Mouse (Mus musculus) CH12F3 (cell line): ENCODE measurements around the gene Actg1.

ENCODE experiments used
- in situ Hi-C: fragments of 300-500 bp; cut with MboI; formaldehyde crosslinking; loops from 2 replicates; pipeline ENCODE4 v1.14.3; 2020; ENCODE audit warnings: low sequenced_read_pairs

Gene Actg1

DNA sequence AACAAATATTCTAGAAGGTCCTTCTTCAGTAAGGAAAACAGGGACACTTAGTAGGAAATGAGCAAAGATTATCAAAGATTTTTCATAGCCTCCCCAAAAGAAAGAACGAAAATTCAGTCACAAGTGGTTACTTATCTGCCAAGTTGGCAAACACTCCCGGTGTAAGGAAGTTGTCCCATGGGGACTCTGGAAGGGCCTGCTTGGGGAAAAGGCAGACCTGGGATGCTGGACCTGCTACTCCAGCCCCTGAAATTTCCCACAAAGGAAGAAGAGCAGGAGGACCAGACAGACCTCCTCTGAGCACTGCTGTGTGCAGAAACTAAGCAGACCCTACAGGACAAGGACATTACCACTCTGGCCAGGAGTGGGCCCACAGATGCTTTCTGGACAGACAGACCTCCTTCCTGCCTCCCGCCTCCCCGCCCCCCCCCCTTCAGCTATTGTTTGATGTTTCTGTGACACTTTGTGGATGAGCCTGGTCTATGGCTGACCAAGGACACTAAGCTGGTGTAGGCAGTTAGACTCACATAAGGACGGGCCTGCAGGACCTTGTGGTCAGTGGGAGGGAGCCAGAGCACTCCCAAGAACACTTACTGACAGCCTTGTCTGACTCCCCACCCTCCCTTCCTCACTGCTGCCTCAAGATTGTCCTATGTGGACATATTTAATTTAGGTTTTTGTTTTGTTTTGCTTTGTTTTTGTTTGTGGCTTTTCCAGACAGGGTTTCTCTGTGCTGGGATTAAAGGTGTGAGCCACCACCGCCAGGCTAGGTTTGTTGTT lies 34.2 kb downstream of the Actg1 start:
- in situ Hi-C loops, result no loop called here

DNA sequence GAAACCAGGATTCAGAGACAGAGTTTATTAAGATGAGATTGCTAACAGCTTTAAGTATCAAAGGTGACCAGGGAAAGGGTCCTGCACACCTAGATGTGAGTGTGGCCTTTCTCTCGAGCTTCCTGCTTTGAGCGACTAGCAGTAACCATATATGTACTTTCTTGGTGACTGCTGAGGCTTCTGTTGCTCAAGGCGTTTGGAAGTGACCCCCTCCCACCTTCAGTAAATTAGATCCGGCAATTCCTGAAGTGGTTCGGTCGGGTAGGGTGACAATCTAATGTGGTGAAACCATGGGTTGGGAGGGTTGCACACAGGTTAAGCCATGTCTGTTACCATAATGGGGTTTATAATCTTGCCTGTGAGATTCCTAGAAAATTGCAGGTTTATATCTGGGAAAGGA lies 36.3 kb downstream of the Actg1 start:
- in situ Hi-C loops, result no loop called here

DNA sequence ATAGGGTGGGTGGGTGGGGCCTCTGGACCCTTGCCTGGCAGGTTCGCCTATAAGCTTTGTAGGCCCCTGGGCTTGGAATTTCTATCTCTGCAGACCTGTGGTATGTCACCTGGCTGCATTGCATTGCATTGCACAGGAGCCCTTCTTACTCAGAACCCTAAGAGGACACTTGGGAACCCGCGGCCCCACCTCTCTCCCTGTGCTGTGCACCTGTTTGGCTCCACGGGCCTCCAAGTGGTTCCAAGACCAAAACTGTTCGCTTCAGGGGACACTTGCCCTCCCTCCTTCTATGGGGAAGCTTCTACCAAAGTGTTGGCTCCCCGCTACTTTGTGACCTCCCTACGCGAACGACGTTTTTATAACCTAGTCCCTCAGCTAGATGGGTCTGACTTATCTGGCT lies 36.8 kb downstream of the Actg1 start:
- in situ Hi-C loops, result no loop called here

DNA sequence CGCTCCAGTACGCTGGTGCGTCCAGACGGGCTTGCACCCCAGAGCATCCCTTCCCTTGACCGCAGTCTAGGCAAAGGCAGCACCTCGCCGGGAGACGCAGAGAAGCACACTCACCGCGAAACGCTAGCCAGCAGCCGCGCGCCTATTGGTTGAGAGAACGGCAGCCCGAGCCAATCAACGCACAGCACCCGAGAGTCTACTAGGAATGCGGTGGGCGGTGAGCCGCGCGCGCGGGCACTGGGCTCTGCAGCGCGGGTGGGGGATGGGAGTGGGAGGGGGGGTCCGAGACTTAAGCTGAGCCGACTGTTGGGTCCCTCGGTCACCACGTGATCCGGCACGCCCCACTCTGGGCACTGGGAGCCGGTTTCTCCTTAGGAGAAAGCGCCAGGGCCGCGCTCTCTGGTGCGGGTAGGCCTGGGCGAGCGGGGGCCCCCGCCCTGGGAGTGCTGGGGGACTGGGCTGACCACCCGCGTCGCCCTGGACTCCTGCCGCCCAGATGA lies 37.5 kb downstream of the Actg1 start:
- in situ Hi-C loops, result no loop called here

DNA sequence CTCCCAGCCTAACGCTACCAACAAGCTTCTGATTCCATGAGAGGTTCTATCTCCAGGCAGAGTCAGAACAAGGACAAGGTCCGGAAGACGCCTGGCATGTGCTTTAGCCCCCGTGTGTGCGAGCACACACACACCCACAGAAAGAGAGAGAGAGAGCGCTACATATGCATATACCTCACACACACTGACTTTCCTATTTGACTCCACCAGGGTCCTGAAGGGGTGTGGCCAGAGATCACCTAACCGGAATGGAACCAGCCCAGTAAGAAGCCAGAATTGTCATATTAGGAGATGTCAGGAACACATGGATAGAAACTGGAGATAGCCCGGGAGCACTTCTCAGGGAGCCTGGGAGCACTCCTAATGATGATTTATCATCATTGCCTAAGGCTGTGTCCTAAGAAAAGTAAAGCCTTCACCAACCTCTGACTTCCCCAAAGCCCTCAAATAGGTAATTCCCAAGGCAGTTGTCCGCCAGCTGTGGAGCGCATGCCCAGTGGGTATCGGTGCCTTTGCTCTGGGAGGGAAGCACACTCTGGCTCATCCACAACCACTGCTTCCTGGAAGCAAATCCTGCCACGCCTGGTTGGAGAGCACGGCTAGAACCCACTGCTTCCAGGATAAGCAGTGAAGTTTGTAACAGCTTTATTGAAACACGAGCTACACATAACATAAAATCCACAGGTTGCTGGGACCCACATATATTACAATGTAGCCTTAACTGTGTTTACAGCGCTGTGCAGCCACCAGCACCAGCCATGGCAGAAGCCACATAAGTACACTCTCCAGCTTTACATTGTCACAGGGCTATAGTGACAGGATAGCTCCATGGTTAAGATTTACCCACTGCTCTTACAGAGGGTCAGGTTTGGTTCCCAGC lies 39.7 kb downstream of the Actg1 start:
- in situ Hi-C loops, result no loop called here

DNA sequence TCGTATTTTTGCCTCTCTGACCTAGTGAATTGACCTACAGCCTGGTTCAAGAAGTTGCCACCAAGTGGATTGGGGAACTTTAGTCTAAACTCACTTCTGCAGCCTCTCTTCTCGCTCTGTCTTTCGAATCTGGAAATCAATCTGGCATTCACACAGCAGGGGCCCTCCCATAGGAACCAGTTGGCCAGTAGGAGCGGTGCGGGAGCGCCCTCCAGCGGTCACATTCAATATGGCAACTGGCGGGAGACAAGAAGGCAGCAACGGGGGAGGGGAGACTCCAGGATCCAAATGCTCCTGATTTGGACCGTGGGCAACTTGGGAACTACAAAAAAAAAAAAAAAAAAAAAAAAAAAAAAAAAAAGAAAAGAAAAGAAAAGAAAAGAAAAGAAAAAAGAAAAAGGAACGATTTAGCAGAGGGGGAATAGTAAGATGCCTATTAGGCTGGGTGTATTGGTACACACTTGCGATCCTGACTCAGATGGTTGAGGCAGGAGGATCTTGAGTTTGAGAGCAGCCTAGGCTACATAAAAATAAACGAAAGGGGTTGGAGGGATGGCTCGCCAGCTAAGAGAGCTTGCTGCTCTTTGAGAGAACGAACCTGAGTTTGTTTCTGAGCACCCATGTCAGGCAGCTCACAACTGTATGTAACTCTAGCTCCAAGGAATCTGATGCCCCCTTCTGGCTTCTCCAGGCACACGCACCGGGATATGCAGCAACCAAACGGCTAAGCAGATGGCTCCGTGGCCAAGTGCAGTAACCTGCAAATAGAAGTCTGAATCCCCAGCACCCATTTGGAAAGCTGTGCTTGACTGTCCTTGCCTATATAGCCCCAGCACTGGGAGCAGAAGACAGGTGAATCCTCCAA lies 40.5 kb downstream of the Actg1 start:
- in situ Hi-C loops, result no loop called here

DNA sequence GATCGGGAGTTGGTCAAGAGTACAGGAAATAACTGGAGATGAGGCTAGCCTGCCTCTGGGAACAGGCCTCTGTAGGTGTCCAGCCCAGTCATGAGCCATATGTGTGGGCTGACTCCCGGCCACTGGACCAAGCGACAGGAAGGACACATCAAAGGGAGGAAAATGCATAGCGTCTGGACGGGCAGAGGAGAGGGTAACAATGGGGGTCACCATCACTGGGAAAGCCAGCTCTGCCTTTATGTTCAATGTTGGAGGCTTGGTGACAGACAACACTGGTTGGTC lies 41.3 kb downstream of the Actg1 start:
- in situ Hi-C loops, result no loop called here

DNA sequence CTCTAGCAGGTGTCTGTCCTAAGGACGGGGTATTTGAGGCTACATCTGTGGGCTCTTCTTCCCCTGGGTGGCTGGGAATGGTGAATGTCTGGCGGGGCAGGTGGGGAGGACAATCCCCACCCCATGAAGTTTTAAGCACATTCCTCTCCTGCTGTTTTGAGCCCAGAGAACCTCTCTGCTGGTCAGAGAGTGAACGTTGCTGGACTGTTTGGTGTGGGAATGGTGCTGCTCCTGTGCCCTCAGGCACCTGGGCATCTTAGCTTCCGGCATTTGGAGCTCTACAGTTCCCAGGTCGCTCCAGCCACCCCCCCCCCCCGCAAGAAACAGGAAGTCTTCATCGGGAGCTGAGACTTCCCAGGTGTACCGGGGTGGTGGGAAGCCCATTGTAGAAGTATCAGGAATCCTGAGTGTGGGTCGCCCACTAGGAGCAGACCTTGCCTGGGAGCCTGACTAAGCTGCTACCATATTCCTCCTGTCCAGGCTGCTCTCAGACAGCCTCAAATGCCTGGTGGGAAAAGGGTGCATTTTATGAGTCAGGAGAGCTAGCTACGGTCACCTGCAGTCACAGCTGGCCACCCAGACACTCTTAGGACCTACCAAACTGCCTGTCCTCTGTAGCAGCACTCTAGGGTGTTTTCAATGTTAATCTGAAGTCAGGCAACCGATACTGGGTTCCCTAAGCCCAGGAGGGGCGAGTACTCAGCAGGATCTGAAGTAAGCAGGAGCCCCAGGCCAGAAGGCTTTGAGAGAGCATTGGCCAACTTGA lies 41.8 kb downstream of the Actg1 start:
- in situ Hi-C loops, result no loop called here

DNA sequence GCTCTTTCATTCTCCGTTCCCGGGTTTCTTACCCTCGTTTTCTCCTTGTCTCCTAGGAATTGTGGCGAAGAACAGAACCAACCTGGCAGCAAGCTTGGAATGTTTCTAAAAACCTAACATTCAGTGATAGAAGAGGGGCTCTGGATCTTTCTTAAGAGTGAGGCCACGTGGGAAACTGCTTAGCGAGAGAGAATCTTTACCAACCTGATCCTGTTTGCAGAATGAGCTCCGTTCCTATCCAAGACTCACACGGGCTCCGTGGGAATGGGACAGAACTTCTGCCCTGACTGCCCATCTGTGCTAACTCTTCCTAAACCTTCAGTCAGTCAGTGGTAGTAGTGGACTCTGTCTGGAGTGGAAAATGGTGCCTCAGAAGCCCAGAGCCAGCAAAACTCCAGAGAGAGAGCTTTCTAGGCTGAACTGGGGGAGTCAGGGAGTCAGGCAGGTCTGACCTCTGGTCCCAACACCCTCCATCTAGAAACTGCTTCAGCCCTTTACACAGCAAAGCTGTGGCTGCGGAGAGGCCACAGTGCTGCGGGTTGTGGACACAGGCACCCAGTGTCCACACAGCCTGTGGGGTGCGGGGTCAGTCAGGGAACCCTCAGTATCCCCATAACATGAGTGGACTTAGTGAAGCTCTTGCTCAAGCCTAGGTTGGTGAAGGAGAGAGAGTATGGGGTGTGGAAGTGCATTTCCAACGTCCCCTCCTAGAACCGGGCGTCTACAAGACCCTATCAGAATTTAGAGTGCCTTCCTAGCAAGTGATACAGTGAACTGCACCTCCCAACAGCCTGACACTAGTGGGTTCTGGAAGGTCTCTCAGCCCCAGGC lies 42.6 kb downstream of the Actg1 start:
- in situ Hi-C loops, result no loop called here

DNA sequence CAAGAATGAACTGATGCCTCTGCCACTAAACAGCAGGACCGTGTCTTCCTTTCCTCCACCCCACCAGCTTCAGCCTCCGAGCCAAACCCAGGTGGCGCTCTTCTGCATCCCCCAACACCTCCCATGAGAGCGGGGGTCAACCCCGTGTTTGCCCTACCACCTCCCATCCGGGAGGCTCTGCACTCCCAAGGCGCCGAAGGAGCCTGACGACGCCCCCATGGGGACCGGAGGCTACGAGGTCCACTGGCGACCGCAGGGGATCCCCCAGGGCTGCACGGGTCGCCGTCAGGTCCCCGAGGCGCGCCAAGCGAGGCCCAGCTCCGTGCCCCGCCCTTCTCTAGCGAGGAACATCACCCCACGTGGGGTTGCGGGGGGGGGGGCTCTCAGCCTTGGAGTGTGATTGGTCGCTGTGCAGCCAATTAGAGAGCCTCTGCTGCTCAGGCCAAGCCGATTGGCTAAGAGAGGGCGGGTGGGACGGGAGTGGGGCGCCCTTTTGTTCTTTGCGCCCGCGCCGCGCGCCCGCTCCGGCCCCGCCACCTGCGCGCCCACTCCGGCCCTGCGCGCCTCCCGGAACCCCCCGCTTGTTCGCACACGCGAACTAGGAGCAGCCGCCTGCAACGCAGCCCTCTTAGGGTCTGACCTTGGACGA lies 43.3 kb downstream of the Actg1 start:
- in situ Hi-C loops, result no loop called here

DNA sequence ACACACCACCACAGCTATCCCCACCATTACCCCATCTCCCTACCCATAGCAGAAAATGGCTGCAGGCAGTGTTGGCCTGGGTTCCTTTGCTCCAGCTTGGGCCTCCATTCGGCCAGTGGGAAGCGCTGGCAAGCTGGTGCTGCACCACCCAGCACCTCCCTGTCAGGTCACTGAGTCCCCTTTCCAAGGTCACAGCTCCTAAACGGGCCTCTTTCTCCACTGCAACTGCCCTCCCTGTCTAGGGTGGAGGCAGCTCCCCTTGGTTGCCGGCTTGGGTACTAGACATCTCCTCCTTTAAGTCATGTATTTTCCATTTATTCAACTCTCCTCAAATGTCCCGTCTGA lies 44.0 kb downstream of the Actg1 start:
- in situ Hi-C loops, result no loop called here

DNA sequence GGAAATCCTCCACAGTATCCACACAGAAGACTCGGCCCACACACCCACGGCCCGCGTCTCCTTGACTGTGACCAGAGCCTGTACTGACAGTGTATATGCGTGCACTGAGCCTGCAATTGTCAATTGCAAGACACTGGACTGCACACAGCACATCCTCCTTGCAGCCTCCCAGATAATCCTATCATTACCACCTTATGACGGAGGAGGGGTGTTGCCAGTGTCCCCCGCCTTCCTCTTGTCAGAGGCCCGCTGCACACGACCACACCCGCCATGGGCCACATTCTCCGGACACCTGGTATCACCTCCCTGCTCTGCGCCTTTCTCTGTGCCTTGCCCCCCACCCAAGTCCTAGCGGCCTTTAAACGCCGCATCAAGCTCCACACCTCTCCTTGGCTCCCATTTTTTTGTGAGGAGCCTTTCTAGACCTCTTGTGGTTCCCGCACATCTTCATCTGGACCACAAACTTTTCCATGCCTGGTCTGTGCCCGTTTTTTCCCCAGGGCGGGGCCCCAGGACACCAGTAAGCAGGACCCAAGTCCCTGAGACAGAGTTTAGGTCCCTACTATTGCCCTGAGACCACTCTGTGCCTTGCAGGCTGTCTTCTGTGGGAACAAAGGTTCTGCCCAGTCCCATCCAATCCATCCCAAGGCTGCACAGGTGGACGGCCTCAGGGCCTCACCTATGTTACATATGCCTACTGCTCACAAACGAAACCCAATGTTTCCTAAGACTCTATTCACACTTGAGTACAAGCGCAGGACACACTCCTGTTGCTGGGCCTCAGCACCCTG lies 44.6 kb downstream of the Actg1 start:
- in situ Hi-C loops, result no loop called here

DNA sequence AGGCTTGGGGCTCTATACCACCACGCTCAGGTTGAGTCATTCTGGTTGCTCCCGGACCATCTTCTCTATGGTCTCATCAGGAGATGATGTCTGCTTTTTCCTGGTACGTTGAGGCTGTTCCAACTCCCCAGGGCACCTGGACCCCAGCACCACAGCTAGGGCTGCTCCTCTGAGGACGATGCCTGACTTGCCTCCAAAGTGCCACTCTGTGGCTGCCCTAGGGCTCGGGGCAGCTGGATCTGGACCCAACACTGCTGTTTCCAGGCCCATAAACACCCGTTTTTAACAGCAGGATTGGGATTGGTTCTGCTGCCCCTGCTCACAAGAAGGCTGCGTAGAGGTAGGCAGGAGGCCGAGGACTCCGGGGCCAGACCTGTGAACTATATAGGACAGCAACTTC lies 45.2 kb downstream of the Actg1 start:
- in situ Hi-C loops, result no loop called here

DNA sequence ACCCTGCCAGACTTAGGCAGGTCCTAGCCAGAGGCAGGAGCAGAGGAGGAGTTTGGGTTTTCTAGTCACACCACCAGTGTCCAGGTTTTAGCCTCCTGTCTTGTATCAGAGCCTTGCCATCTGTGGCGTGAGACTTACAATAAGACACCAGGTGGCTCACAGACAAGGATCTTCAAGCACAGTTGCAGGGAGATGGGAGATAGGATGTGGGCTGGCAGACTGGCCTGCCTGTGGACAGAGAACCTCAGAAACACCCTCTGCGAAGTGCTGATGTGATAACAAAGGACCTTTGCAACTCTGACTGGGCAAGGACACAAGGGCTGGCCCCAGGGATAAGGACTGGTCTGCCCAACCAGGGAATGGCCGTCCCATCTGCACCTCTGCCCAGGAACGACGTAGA lies 48.9 kb downstream of the Actg1 start:
- in situ Hi-C loops, result no loop called here

DNA sequence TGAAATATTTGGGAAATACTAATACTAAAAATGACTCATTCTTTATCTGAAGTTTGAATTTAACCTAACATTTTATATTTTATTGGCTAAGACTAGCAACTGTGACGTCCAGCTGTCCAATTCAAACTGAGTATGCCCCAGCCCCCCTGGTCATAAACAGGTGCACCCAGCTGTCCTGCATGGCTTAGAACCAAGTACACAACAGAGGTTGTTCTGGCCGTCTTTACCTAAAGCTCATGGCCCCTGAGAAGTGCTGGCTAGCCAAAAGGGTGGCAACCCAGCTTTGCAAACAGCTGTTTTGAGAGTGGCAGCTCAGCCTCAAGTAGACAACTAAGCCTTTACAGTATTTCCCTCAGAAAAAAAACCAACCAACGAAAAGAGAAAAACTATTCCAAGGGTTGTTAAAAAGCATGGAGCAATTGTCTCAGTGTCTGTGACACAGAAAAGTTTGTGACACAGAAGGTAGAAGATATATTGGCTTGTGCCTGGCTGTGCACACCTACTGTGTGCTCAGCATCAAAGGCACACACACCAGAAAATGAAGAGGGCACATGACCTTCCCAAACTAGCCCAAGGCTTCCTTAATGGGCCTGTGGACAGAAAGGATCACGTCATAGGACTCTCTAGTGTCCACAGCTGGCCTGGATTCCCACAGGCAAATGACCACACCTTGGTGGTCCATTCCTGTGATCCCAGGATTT lies 49.8 kb downstream of the Actg1 start:
- in situ Hi-C loops, result no loop called here

DNA sequence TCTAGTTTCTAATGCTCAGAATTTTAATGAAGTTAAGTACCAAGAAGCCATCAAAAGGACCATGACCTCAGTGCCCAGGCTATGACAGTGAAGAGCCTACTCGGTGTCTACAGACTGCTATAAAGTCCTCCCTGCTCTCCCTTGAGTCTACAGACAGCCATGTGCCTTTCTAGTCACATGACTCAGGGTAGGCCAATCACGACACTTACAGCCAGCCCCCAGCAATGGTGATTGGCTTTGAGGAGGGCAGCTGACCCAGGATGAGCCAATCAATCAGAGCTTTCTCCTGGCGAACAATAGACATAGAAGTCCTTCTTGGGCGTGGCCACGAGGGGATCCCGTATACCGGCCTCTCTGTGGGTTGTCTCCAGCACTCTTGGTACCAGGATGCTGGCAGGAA lies 50.6 kb downstream of the Actg1 start:
- in situ Hi-C loops, result no loop called here

DNA sequence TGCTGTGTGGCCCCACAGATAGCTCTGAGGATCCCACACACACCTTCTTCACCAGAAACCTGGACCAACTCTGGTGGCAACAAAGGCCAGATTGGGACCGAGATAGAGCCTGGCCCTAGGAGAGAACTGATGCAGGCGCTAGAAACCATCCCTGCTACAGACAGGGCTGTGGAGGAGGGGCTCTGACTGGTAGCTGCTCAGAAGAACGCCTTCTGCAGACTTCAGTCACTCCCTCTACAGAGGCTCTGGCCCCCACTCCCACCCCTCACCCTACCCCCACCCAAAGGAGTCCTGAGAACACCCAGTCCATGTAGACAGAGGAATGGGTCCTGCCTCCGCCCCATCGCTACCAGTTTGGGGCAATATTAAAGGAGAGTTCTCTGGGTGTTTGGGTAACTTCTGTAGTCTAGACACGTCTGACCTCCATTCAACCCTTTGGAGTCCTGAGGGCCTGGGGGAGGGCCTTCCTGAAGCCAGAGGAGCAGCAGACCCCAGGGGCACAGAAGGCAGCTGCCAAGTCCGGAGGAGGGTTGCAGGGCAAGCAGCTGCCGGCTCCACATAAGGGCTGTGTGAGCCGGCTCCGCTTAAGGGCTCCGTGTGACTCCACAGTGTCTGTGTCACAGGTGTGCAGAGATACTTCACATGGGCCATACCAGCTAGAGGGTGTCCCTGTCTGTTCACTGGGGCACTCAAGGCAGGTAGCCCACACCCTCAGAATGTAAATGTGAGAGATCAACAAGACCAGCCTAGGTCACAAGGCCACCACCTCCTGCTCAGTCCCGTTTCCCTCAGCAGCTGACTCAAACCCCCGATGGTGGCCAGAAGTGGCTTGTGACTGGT lies 51.8 kb downstream of the Actg1 start:
- in situ Hi-C loops, result no loop called here
